Mouse (Mus musculus): Measurements from ENCODE around the gene Fndc3b.
"Not testable (repeated sequence)": the region's sequence is repeated elsewhere in the genome, so short reads cannot be mapped to it uniquely, and the experiment has no call there.

The Fndc3b gene

GRCm38 (mm10) chr3:27413566-27413965 lies 297.5 kb downstream of the Fndc3b start:
- no peak for DNase-seq (ENCODE audit: low spot score)

GRCm38 (mm10) chr3:27411286-27411685 lies 299.8 kb downstream of the Fndc3b start:
- no peak for DNase-seq (ENCODE audit: low spot score)

GRCm38 (mm10) chr3:27408564-27408963 lies 302.5 kb downstream of the Fndc3b start:
- DNase-seq (ENCODE audit: low spot score) = no peak

- no peak for DNase-seq (ENCODE audit: low spot score)
These were observed 304.7 kb downstream of the Fndc3b start for GRCm38 (mm10) chr3:27406440-27406839.

- not testable (repeated sequence) for DNase-seq (ENCODE audit: low spot score)
These were observed 310.1 kb downstream of the Fndc3b start for GRCm38 (mm10) chr3:27400996-27401395.

GRCm38 (mm10) chr3:27389923-27390322 lies 321.2 kb downstream of the Fndc3b start:
- no peak for DNase-seq (ENCODE audit: low spot score)

GRCm38 (mm10) chr3:27384836-27385235 lies 326.3 kb downstream of the Fndc3b start:
- DNase-seq (ENCODE audit: low spot score) = no peak

GRCm38 (mm10) chr3:27377935-27378334 lies 333.2 kb downstream of the Fndc3b start:
- no peak for DNase-seq (ENCODE audit: low spot score)

- DNase-seq (ENCODE audit: low spot score) = no peak
These were observed 336.7 kb downstream of the Fndc3b start for GRCm38 (mm10) chr3:27374396-27374795.

- no peak for DNase-seq (ENCODE audit: low spot score)
These were observed 339.1 kb downstream of the Fndc3b start for GRCm38 (mm10) chr3:27371725-27372650.

- no peak for DNase-seq (ENCODE audit: low spot score)
These were observed 339.9 kb downstream of the Fndc3b start, which contains the start of gene Ghsr for GRCm38 (mm10) chr3:27371276-27371621. Ghsr (plus strand) TSS chr3:27371351.

- DNase-seq (ENCODE audit: low spot score) = no peak
These were observed 340.4 kb downstream of the Fndc3b start for GRCm38 (mm10) chr3:27370582-27371275.

GRCm38 (mm10) chr3:27370125-27370524 lies 341.0 kb downstream of the Fndc3b start:
- DNase-seq (ENCODE audit: low spot score) = no peak
